Mouse (Mus musculus) right cerebral cortex, postnatal 36 days (tissue): ENCODE results near the gene Olfr1424.
"Not testable (repeated sequence)": the region's sequence is repeated elsewhere in the genome, so short reads cannot be mapped to it uniquely, and the experiment has no call there.

Experiments
- DNase-seq, 2 experiments: peaks; one replicate each; pipeline ENCODE4 v3.0.0; 2022; ENCODE audit warnings: low spot score in 2 of 2, mixed read lengths in 1 of 2

Olfr1424 gene

DNA sequence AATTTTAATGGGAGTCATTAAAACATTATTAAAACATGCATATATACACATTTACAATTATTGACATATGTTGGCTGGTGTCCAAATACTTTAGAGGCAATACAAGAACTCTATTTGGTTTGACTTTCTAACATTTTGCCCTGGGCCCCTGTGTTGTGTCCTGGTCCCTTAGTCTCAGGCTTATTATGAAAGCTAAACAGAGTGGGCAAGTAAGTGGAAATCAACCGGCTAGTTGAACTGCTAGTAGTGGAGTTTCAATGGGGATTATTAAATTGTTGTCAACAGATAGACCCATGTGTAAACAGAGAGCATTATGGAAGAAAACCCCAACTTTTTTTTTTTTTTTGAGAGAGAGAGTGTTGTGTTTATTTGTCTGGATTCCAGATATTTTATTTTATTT is at the start of gene Olfr1424:
Gene Olfr1424, minus strand, starts transcription at position 101 of the 400 bp plus-strand sequence.
- not testable (repeated sequence) for DNase-seq

GRCm38 (mm10) chr19:12104541-12104940 is 42.1 kb upstream of the Olfr1424 start:
- DNase-seq: no peak

- no peak for DNase-seq
Observed at GRCm38 (mm10) chr19:12103234-12103633, 40.8 kb upstream of the Olfr1424 start, which contains the start of gene Olfr1427. Gene Olfr1427 (minus strand): TSS chr19:12103334.

DNA sequence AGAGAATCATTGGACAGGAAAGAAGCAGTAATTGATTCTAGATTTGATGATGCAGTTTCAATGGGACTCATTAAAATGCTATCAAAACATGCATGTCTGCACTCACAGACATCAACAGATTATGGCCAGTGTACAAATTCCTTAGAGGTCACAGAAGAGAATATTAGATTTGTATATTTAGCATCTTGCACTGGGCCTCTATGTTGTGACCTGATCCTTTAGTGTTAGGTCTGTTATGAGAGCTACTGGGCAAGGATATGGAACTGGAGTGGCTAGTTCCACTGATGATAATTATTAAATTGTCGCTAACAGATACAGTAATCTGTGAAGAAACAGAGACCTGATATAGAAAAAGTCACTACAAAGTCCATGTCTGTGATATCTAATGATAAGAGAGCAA is 29.4 kb upstream of the Olfr1424 start, which contains the start of gene Olfr1426:
Gene Olfr1426, minus strand, starts transcription at position 101 of the 400 bp plus-strand sequence.
- no peak for DNase-seq

- not testable (repeated sequence) for DNase-seq
Observed at GRCm38 (mm10) chr19:12077631-12078030, 15.1 kb upstream of the Olfr1424 start, which contains the start of gene Olfr1425. Gene Olfr1425 (minus strand): TSS chr19:12077731.

GRCm38 (mm10) chr19:12069546-12069945 is 7.1 kb upstream of the Olfr1424 start:
- not testable (repeated sequence) for DNase-seq

GRCm38 (mm10) chr19:12067806-12068205 is 5.3 kb upstream of the Olfr1424 start:
- DNase-seq: not testable (repeated sequence)

- no peak for DNase-seq
Observed at GRCm38 (mm10) chr19:12043163-12043562, 19.3 kb downstream of the Olfr1424 start.

- DNase-seq: no peak
Observed at GRCm38 (mm10) chr19:12041217-12041616, 21.3 kb downstream of the Olfr1424 start, which contains the start of gene Olfr1423. Gene Olfr1423 (minus strand): TSS chr19:12041317.

DNA sequence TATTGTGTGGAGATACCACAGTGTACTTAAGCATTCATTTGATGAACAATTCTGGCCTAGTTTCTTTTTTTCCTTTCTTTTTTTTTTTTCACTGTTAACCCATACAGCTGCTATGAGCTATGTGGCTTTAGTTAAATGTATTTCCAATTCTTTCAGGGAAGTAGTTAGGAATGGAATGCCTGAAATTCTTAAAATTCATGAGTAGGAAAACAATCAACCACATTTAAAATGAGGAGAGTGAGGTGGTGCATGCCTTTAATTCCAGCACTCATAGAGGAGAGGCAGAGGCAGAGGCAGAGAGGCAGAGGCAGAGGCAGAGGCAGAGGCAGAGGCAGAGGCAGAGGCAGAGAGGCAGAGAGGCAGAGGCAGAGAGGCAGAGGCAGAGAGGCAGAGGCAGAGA is 24.8 kb downstream of the Olfr1424 start:
- no peak for DNase-seq

- DNase-seq: no peak
Observed at GRCm38 (mm10) chr19:12026606-12027005, 35.9 kb downstream of the Olfr1424 start.

DNA sequence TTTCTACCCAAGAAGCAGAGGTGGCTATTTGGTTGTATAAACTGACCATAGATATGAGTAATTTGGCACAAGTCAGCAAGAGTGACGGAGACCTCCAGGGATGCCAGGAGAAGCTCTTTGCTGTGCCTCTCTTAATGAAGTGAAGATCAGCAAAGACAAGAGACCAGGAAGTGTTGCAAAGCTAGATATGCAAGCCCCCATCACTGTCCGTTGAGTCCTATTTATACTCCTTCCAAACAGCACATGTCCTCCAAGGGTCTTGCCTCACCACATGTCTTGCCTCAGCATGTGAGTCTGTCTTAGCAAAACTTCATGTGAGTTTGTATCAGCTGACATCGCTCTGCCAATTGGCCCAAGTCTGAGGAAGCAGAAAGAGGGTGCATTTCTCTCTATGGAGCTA is 37.1 kb downstream of the Olfr1424 start:
- DNase-seq: no peak

GRCm38 (mm10) chr19:12024149-12024548 is 38.3 kb downstream of the Olfr1424 start:
- no peak for DNase-seq

DNA sequence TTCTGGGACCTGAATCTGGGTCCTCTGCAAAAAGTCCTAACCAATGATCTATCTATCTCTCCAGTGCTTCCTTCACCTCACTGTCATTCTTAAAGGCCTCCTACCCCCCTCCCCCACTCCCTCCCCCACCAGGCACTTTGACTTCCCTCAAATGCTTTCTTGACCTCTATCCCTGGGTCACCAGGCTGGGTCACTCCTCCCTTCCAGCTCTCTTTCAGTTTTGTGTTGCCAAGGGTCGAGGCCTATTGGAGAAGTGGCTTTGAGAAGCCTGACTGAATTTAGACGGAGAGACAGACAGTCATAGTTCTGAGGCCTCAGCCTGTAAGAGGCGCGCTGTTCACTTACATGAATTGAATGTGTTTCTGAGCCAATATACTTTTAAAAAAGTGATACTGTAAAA is 46.3 kb downstream of the Olfr1424 start:
- no peak for DNase-seq

- no peak for DNase-seq
Observed at GRCm38 (mm10) chr19:12015708-12016107, 46.8 kb downstream of the Olfr1424 start.

DNA sequence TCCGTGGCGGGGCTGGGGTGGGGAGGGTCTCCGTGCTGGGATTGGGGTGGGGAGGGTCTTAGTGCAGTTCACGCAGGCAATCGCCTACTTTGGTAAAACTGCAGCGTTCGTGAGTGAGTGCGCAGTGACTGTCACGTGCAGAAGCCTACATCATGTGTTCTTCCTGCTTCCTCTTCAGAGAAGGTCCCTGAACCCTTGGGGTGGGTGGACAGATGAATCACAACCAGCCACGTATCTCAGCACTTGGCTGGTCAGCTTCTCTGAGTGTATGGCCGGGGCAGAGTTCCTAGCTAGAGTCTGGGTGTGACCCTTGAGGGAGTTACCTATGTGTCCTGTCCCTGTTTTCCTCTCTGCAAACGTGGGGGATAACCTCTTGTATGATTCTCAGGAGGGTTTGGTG is 49.3 kb downstream of the Olfr1424 start:
- DNase-seq: peak in 1 of 2 experiments; percentile 41

DNA sequence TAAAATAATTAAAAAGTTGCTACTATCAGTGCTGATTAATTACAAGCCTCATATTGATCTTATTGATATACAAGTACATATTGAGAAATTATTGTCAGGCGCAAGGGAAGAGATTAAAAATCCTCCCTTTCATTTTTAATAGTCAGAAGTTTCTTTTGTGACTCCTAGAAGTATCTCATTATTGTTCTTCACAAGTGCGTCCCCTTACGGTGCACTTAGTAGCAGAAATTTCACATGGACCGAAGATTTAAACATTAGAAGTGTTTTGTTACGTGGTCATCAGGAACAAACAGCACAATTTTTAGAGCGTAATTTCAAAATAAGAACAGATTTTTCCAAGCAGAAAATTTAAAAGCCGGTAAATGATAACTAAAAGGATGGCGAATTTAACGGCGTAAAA is 49.9 kb downstream of the Olfr1424 start:
- no peak for DNase-seq

GRCm38 (mm10) chr19:12011560-12012556 is 50.6 kb downstream of the Olfr1424 start:
- DNase-seq: peak; percentile 80 to 83

- DNase-seq: peak; percentile 74 to 85
Observed at GRCm38 (mm10) chr19:12010916-12011559, 51.4 kb downstream of the Olfr1424 start.

GRCm38 (mm10) chr19:12010281-12010771 is 52.2 kb downstream of the Olfr1424 start:
- DNase-seq: peak in 1 of 2 experiments; percentile 39

DNA sequence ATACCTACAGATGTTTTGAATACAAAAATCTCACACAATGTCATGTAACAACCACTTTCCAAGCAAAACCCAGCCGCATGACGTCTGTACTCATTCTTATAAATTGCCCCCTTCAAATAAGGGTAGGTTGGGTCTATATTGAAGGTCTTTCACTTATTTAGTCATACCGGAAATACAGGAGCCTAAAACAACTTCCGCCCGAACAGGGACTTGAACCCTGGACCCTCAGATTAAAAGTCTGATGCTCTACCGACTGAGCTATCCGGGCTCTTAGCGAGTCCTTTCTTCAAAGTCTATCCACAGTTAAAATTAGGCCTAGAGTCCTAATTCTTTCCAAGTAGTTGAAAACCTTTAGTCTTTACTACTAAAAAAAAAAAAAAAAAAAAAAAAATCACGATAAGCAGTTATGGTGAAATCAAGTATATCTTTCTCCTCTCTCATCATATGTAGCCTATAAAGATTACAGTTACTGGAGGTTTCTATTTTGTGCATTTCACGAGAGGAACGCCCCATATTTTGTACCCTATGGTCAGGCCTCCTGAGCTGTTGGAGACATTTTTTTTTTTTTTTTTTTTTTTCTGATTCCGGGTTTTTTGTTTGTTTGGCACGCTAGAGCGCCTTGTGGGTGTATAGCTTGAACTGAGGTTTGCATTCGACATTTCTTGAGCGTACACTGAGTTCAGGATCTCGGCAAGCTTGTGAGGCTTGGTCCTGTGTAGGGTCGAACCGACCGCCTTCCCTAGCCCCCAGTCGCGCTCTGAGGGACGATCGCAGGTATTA is 52.8 kb downstream of the Olfr1424 start:
- peak; percentile 71 to 85 for DNase-seq
